Mouse (Mus musculus) CH12.LX (cell line): ENCODE data around the gene Smtn. TPM values are rescaled to one million over a fixed set of nuclear protein-coding genes. Genes with fewer than 3 reads are reported as not detected.

Source experiments
- DNase-seq: peaks from one replicate; pipeline ENCODE4 v3.0.0-alpha.2; 2013; ENCODE audit errors: extremely low read depth
- H3K27ac ChIP-seq: 2 replicates; pipeline ENCODE4 v1.5.1; 2012; ENCODE audit warnings: low read depth, mild to moderate bottlenecking, control low read depth, moderate library complexity; ENCODE audit not compliant: insufficient read depth
- H3K27me3 ChIP-seq: replicated peaks from 2 replicates; pipeline ENCODE3; 2012; ENCODE audit warnings: inconsistent platforms
- H3K36me3 ChIP-seq, 2 experiments: replicated peaks in 1 of 2; 2 replicates each; pipeline versions ENCODE3 to v1.6.1; 2012; ENCODE audit warnings: inconsistent platforms in 1 of 2, low read length in 1 of 2, mild to moderate bottlenecking in 1 of 2, mixed read lengths in 1 of 2, moderate library complexity in 1 of 2; ENCODE audit not compliant: control insufficient read depth in 1 of 2, insufficient read depth in 1 of 2
- H3K4me1 ChIP-seq, 2 experiments: 2 replicates each; pipeline ENCODE4 v1.6.1; 2012; ENCODE audit warnings: inconsistent platforms in 1 of 2, moderate library complexity in 1 of 2; ENCODE audit not compliant: insufficient read depth in 2 of 2, control insufficient read depth in 1 of 2
- H3K4me2 ChIP-seq: 2 replicates; pipeline ENCODE4 v1.6.1; 2012; ENCODE audit warnings: low read depth, mild to moderate bottlenecking, control low read depth; ENCODE audit not compliant: poor library complexity, insufficient read depth, severe bottlenecking
- H3K4me3 ChIP-seq, 3 experiments: fragments of 150-350 bp in 1 of 3; sonication (generic) in 1 of 3; replicated peaks in 1 of 3; 2 replicates each; pipeline versions ENCODE3 to v1.5.1; 2011 to 2012; ENCODE audit warnings: low read depth in 2 of 3, low read length in 2 of 3, mild to moderate bottlenecking in 2 of 3, moderate library complexity in 2 of 3, control low read depth in 1 of 3, improper control_type of control experiment in 1 of 3, inconsistent platforms in 1 of 3, mixed read lengths in 1 of 3; ENCODE audit not compliant: poor library complexity in 1 of 3
- H3K79me2 ChIP-seq: replicated peaks from 2 replicates; pipeline ENCODE4 v1.6.1; 2012; ENCODE audit warnings: mild to moderate bottlenecking, moderate library complexity; ENCODE audit not compliant: control insufficient read depth, poor library complexity, insufficient read depth, severe bottlenecking; ENCODE audit errors: extremely low read depth
- H3K9ac ChIP-seq: 2 replicates; pipeline ENCODE4 v1.6.1; 2012; ENCODE audit warnings: low read depth, mild to moderate bottlenecking, control low read depth, moderate library complexity; ENCODE audit not compliant: insufficient read depth
- H3K9me3 ChIP-seq: replicated peaks from 2 replicates; pipeline ENCODE3; 2012; ENCODE audit warnings: low read length, inconsistent platforms, mixed read lengths
- BHLHE40 ChIP-seq: IDR thresholded peaks from 2 replicates; pipeline ENCODE4 v1.6.1; 2011; ENCODE audit warnings: mild to moderate bottlenecking, low read depth, low read length, improper control_type of control experiment
- CHD1 ChIP-seq: IDR thresholded peaks from 2 replicates; pipeline ENCODE4 v1.6.1; 2012; ENCODE audit warnings: low read depth, low read length, improper control_type of control experiment, inconsistent platforms
- CTCF ChIP-seq, 2 experiments: IDR thresholded peaks in 1 of 2; conservative IDR thresholded peaks in 1 of 2; 2 replicates each; pipeline ENCODE4 v1.5.1; 2011 to 2012; ENCODE audit warnings: low read depth in 2 of 2, low read length in 2 of 2, improper control_type of control experiment in 1 of 2, inconsistent platforms in 1 of 2, mild to moderate bottlenecking in 1 of 2, moderate library complexity in 1 of 2
- ETS1 ChIP-seq: conservative IDR thresholded peaks from 2 replicates; pipeline ENCODE4 v1.6.1; 2012; ENCODE audit warnings: low read depth, mild to moderate bottlenecking, inconsistent platforms, low read length, improper control_type of control experiment, moderate library complexity
- GABPA ChIP-seq: IDR thresholded peaks from 2 replicates; pipeline ENCODE4 v1.6.1; 2012; ENCODE audit warnings: low read depth, low read length, improper control_type of control experiment, inconsistent platforms; ENCODE audit not compliant: insufficient replicate concordance
- IRF4 ChIP-seq: IDR thresholded peaks from 2 replicates; pipeline ENCODE4 v1.6.1; 2014; ENCODE audit warnings: low read depth, mild to moderate bottlenecking, inconsistent platforms, low read length, improper control_type of control experiment
- JUND ChIP-seq: conservative IDR thresholded peaks from 2 replicates; pipeline ENCODE4 v1.6.1; 2011; ENCODE audit warnings: low read depth, low read length, improper control_type of control experiment
- MAX ChIP-seq: IDR thresholded peaks from 2 replicates; pipeline ENCODE4 v1.6.1; 2011; ENCODE audit warnings: low read length, improper control_type of control experiment
- MAZ ChIP-seq: IDR thresholded peaks from 2 replicates; pipeline ENCODE4 v1.6.1; 2012; ENCODE audit warnings: low read depth, mild to moderate bottlenecking, inconsistent platforms, low read length, improper control_type of control experiment, moderate library complexity
- MYC ChIP-seq: IDR thresholded peaks from 2 replicates; pipeline ENCODE4 v1.6.1; 2011; ENCODE audit warnings: low read depth, mild to moderate bottlenecking, improper control_type of control experiment, low read length
- NELFE ChIP-seq: IDR thresholded peaks from 2 replicates; pipeline ENCODE4 v1.6.1; 2011; ENCODE audit warnings: low read depth, low read length, improper control_type of control experiment
- PAX5 ChIP-seq: IDR thresholded peaks from 2 replicates; pipeline ENCODE4 v1.6.1; 2012; ENCODE audit warnings: low read length, inconsistent platforms, mixed read lengths
- POLR2AphosphoS2 ChIP-seq: IDR thresholded peaks from 2 replicates; pipeline ENCODE4 v1.6.1; 2011; ENCODE audit warnings: low read depth, low read length, improper control_type of control experiment
- RAD21 ChIP-seq: IDR thresholded peaks from 2 replicates; pipeline ENCODE4 v1.6.1; 2011; ENCODE audit warnings: low read depth, mild to moderate bottlenecking, low read length, improper control_type of control experiment, moderate library complexity
- RCOR1 ChIP-seq: conservative IDR thresholded peaks from 2 replicates; pipeline ENCODE4 v1.6.1; 2012; ENCODE audit warnings: low read depth, mild to moderate bottlenecking, inconsistent platforms, low read length, improper control_type of control experiment
- SIN3A ChIP-seq: IDR thresholded peaks from 2 replicates; pipeline ENCODE4 v1.6.1; 2012; ENCODE audit warnings: low read length, improper control_type of control experiment, inconsistent platforms
- SMC3 ChIP-seq: IDR thresholded peaks from 2 replicates; pipeline ENCODE4 v1.6.1; 2011; ENCODE audit warnings: low read depth, low read length, improper control_type of control experiment
- TBP ChIP-seq: conservative IDR thresholded peaks from 2 replicates; pipeline ENCODE4 v1.6.1; 2011; ENCODE audit warnings: low read depth, low read length, improper control_type of control experiment
- TCF12 ChIP-seq: IDR thresholded peaks from 2 replicates; pipeline ENCODE4 v1.6.1; 2014; ENCODE audit warnings: low read depth, mild to moderate bottlenecking, inconsistent platforms, low read length, improper control_type of control experiment
- UBTF ChIP-seq: IDR thresholded peaks from 2 replicates; pipeline ENCODE4 v1.6.1; 2012; ENCODE audit warnings: low read depth, mild to moderate bottlenecking, inconsistent platforms, low read length, improper control_type of control experiment, moderate library complexity
- USF1 ChIP-seq: IDR thresholded peaks from 2 replicates; pipeline ENCODE4 v1.6.1; 2014; ENCODE audit warnings: low read depth, mild to moderate bottlenecking, inconsistent platforms, low read length, improper control_type of control experiment
- USF2 ChIP-seq: conservative IDR thresholded peaks from 2 replicates; pipeline ENCODE4 v1.6.1; 2011; ENCODE audit warnings: low read depth, low read length, improper control_type of control experiment
- ZC3H11A ChIP-seq: IDR thresholded peaks from 2 replicates; pipeline ENCODE4 v1.6.1; 2012; ENCODE audit warnings: low read depth, mild to moderate bottlenecking, inconsistent platforms, low read length, improper control_type of control experiment
- ZNF384 ChIP-seq: IDR thresholded peaks from 2 replicates; pipeline ENCODE4 v1.6.1; 2012; ENCODE audit warnings: low read depth, low read length, improper control_type of control experiment, inconsistent platforms
- dilution Hi-C: fragments of 300-500 bp; cut with MboI; formaldehyde crosslinking; loops from 2 replicates; pipeline ENCODE4 v1.14.3; 2020; ENCODE audit warnings: low sequenced_read_pairs; ENCODE audit not compliant: extremely low pct_unique_long_range_greater_than_20kb, extremely low pct_ligation_motif_present
- in situ Hi-C: fragments of 300-500 bp; cut with MboI; formaldehyde crosslinking; loops from 3 replicates; pipeline ENCODE4 v1.14.3; 2019; ENCODE audit warnings: low sequenced_read_pairs, low pct_ligation_motif_present, low pct_unique_long_range_greater_than_20kb, mixed read lengths
- polyA plus RNA-seq: library from polyadenylated mRNA; unstranded; fragments of >175 nt; gene quantifications from 2 replicates; pipeline ENCODE4 v1.2.1, GENCODE M21; 2012; ENCODE audit warnings: low read depth; ENCODE audit not compliant: insufficient read length
- total RNA-seq, 2 experiments: library from RNA; depleted of rRNA; stranded (reverse); fragments of 300-350 nt in 1 of 2; fragments of >200 nt in 1 of 2; gene quantifications; 2 replicates each; pipeline ENCODE4 v1.2.3; 2012 to 2014

Gene Smtn
- total and polyA plus RNA-seq, 3 experiments, result 0.58 to 5.3 (median 3.1) TPM

- H3K4me1 ChIP-seq, result peaks cover 6 to 56% of the 10 kb centered on the region in 2 experiments
- TF ChIP-seq TBP (no peak), ZC3H11A (no peak), TCF12 (no peak), JUND (no peak), CTCF (conservative IDR thresholded peaks at IDR 0.05 in 1 of 2, IDR thresholded peaks at IDR 0.05 in 1 of 2; ENCODE audit: low read depth in 2 of 2, low read length in 2 of 2) (no peak), RCOR1 (no peak), RAD21 (no peak), ZNF384 (no peak), SIN3A (no peak), USF1 (no peak), ETS1 (no peak), USF2 (no peak), GABPA (no peak), POLR2AphosphoS2 (no peak), MYC (no peak), CHD1 (no peak), UBTF (no peak)
- H3K9me3 ChIP-seq, result no peaks in the 10 kb centered on the region
- H3K79me2 ChIP-seq, result no peaks in the 10 kb centered on the region
- H3K27me3 ChIP-seq, result no peaks in the 10 kb centered on the region
- dilution Hi-C loops, result no loop called here
- no peak for DNase-seq
- H3K4me3 ChIP-seq, result no peak overlapping the region
- H3K4me2 ChIP-seq, result no peak overlapping the region
- in situ Hi-C loops, result loop anchor here (25.0 kb wide), 1 partner anchor 376 kb away; the partner anchor contains the start of gene Slc35e4
- no peak overlapping the region for H3K9ac ChIP-seq
- H3K36me3 ChIP-seq, result peaks cover 0 to 13% of the 10 kb centered on the region in 2 experiments
- no peak overlapping the region for H3K27ac ChIP-seq
These were observed 4.3 kb downstream of the Smtn start for GRCm38 (mm10) chr11:3536082-3536481.

GRCm38 (mm10) chr11:3535406-3535986 lies 4.9 kb downstream of the Smtn start:
- peaks cover 6 to 61% of the 10 kb centered on the region in 2 experiments for H3K4me1 ChIP-seq
- peak overlapping the region; percentile 15 to 35 (median 16) for H3K4me3 ChIP-seq
- TF ChIP-seq RAD21 (peak; percentile 98), ZC3H11A (peak; percentile 57), MAZ (peak; percentile 90; the same call in 1 of the 2 replicates), IRF4 (peak; percentile 46; the same call in 1 of the 2 replicates), PAX5 (no peak), BHLHE40 (peak; percentile 28; the same call in 1 of the 2 replicates), CTCF (conservative IDR thresholded peaks at IDR 0.05 in 1 of 2, IDR thresholded peaks at IDR 0.05 in 1 of 2; ENCODE audit: low read depth in 2 of 2, low read length in 2 of 2) (peak; percentile 71 to 97), ETS1 (no peak), MAX (0 out of 2 replicates have a peak, but pooled peaks have one; percentile 34), SMC3 (peak; percentile 91), UBTF (no peak), NELFE (peak; percentile 33; the same call in 1 of the 2 replicates)
- H3K9me3 ChIP-seq, result no peaks in the 10 kb centered on the region
- no peaks in the 10 kb centered on the region for H3K27me3 ChIP-seq
- no peak overlapping the region for H3K27ac ChIP-seq
- H3K4me2 ChIP-seq, result peak overlapping the region; percentile 39
- peak; percentile 93 for DNase-seq
- no peak overlapping the region for H3K9ac ChIP-seq
- no peaks in the 10 kb centered on the region for H3K79me2 ChIP-seq
- in situ Hi-C loops (loop anchor here (25.0 kb wide), 1 partner anchor 377 kb away; the partner anchor contains the start of gene Slc35e4), dilution Hi-C loops (no loop called here)
- peaks cover 0 to 17% of the 10 kb centered on the region in 2 experiments for H3K36me3 ChIP-seq
